Mouse (Mus musculus) G1E (cell line): ENCODE results near the gene Hnrnpf.

Experiments
- CTCF ChIP-seq: IDR thresholded peaks from 2 replicates; pipeline ENCODE4 v1.5.1; 2012; ENCODE audit warnings: low read depth, low read length, inconsistent platforms, mixed read lengths
- POLR2AphosphoS5 ChIP-seq: IDR thresholded peaks from 2 replicates; pipeline ENCODE4 v1.6.1; 2012; ENCODE audit warnings: low read depth, low read length, inconsistent platforms; ENCODE audit not compliant: insufficient replicate concordance

GRCm38 (mm10) chr6:117888642-117889096, 11.5 kb upstream of the Hnrnpf start:
- TF ChIP-seq CTCF, result no peak
- TF ChIP-seq POLR2AphosphoS5, result no peak
